Mouse (Mus musculus): ENCODE data around the gene 9630041A04Rik. TPM values are rescaled to one million over a fixed set of nuclear protein-coding genes. Genes with fewer than 3 reads are reported as not detected.

The 9630041A04Rik gene
- not detected in 2 replicates for polyA plus RNA-seq (2012)

DNA sequence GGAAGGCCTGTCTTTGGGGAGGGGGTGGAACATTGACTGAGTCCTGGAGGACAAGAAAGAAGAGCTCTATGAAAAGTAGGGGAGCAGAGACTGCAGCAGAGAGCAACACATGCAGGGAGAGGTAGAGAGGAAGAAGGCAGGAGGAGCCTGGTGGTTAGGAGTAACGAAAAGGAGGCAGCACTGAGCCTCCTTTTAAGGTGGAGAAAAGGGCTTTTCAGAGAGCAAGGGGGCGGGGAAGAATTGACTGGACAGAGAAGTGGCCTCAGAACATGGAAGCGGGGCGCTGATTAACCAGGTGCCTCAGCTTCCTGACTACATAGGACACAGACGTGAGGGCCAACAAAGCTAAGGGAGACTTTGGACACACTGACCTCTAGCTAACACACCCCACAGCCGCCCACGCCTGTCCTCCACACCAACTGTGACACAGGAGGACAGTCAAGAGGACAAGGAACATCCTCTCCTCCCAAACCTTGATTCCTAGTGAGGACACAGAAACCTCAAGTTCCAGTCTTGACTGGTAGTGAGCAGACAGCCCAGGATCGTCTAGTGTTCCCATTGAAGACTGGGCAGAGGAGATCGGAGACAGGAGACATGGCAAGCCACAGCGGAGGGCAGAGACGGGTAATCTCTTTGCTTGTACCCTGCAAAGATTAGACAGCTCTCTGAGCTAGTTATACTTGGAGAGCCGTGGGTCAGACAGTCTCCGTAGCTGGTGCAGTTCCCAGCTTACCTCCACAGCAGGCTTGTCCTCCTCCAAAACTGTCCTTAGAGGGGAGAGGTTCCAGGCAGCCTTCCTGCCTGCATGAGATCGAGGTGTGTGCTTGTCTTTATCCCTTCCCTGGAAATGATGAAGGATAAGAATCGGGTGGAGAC is at the start of gene 9630041A04Rik:
Gene 9630041A04Rik (plus strand): TSS at position 246 of the 876 bp plus-strand sequence.

